Mouse (Mus musculus) embryonic facial prominence, embryonic 10.5 days (tissue): ENCODE results near the gene Ppp3ca. TPM values are rescaled to one million over a fixed set of nuclear protein-coding genes. Genes with fewer than 3 reads are reported as not detected.

ENCODE experiments used
- DNase-seq: peaks from one replicate; pipeline ENCODE4 v3.0.0-alpha.2; 2017; ENCODE audit warnings: low spot score
- H3K27ac ChIP-seq: fragments of 300-500 bp; sonication (generic); replicated peaks from 2 replicates; pipeline ENCODE4 v1.5.1; 2016; ENCODE audit warnings: mild to moderate bottlenecking
- H3K27me3 ChIP-seq: fragments of 300-500 bp; sonication (generic); replicated peaks from 2 replicates; pipeline ENCODE4 v1.6.1; 2016; ENCODE audit warnings: low read depth, mild to moderate bottlenecking; ENCODE audit not compliant: poor library complexity, severe bottlenecking
- H3K36me3 ChIP-seq: fragments of 300-500 bp; sonication (generic); replicated peaks from 2 replicates; pipeline ENCODE4 v1.6.1; 2016; ENCODE audit warnings: mild to moderate bottlenecking, moderate library complexity
- H3K4me1 ChIP-seq: fragments of 300-500 bp; sonication (generic); 2 replicates; pipeline ENCODE4 v1.6.1; 2016
- H3K4me3 ChIP-seq: fragments of 300-500 bp; sonication (generic); 2 replicates; pipeline ENCODE4 v1.5.1; 2016; ENCODE audit warnings: mild to moderate bottlenecking, moderate library complexity
- H3K9me3 ChIP-seq: fragments of 300-500 bp; sonication (generic); 2 replicates; pipeline ENCODE4 v1.6.1; 2016; ENCODE audit warnings: mild to moderate bottlenecking
- WGBS: fragments of 180-500 bp; shearing (Covaris S2); methylation state at CpG from one replicate; pipeline ENCODE4 v1.1.7; 2016; 5-methylcytosine and 5-hydroxymethylcytosine counted together
- polyA plus RNA-seq: library from polyadenylated mRNA; unstranded; fragments of >200 nt; fragmentation: Nextera tagmentation; extraction: Ambion mirVana; gene quantifications from 2 replicates; pipeline ENCODE4 v1.2.1, GENCODE M21; 2016

The Ppp3ca gene
- polyA plus RNA-seq, 1 experiment from 2014 or later: 32.2 TPM

- no peaks in the 10 kb centered on the region for H3K9me3 ChIP-seq
- H3K36me3 ChIP-seq: no peaks in the 10 kb centered on the region
- DNase-seq: no peak
- 84% methylated on average over 3 of the region's 3 CpGs for WGBS
- H3K27me3 ChIP-seq: no peaks in the 10 kb centered on the region
- no peak overlapping the region for H3K4me3 ChIP-seq
- H3K27ac ChIP-seq: no peak overlapping the region
- H3K4me1 ChIP-seq: peaks cover 31% of the 10 kb centered on the region
Observed at GRCm38 (mm10) chr3:136672870-136673269, 2.9 kb downstream of the Ppp3ca start.

- H3K9me3 ChIP-seq: no peaks in the 10 kb centered on the region
- H3K36me3 ChIP-seq: no peaks in the 10 kb centered on the region
- H3K27me3 ChIP-seq: no peaks in the 10 kb centered on the region
- no peak for DNase-seq
- no peak overlapping the region for H3K27ac ChIP-seq
- 90% methylated on average over 2 of the region's 2 CpGs for WGBS
- peaks cover 32% of the 10 kb centered on the region for H3K4me1 ChIP-seq
- no peak overlapping the region for H3K4me3 ChIP-seq
Observed at GRCm38 (mm10) chr3:136673363-136673762, 3.4 kb downstream of the Ppp3ca start.

GRCm38 (mm10) chr3:136674486-136674885, 4.6 kb downstream of the Ppp3ca start:
- Histone ChIP-seq H3K27me3 (no peaks in the 10 kb centered on the region), H3K9me3 (no peaks in the 10 kb centered on the region), H3K36me3 (no peaks in the 10 kb centered on the region), H3K4me3 (no peak overlapping the region), H3K4me1 (peaks cover 34% of the 10 kb centered on the region), H3K27ac (no peak overlapping the region)
- DNase-seq: no peak
- 84% methylated on average over 5 of the region's 5 CpGs for WGBS

- peaks cover 35% of the 10 kb centered on the region for H3K4me1 ChIP-seq
- H3K4me3 ChIP-seq: no peak overlapping the region
- H3K27ac ChIP-seq: no peak overlapping the region
- H3K27me3 ChIP-seq: no peaks in the 10 kb centered on the region
- H3K36me3 ChIP-seq: no peaks in the 10 kb centered on the region
- 92% methylated on average over 2 of the region's 2 CpGs for WGBS
- no peak for DNase-seq
- no peaks in the 10 kb centered on the region for H3K9me3 ChIP-seq
Observed at GRCm38 (mm10) chr3:136676991-136677390, 7.1 kb downstream of the Ppp3ca start.

- no peaks in the 10 kb centered on the region for H3K36me3 ChIP-seq
- H3K4me3 ChIP-seq: no peak overlapping the region
- H3K9me3 ChIP-seq: no peaks in the 10 kb centered on the region
- H3K27ac ChIP-seq: no peak overlapping the region
- peaks cover 29% of the 10 kb centered on the region for H3K4me1 ChIP-seq
- no peak for DNase-seq
- 76% methylated on average over 8 of the region's 8 CpGs for WGBS
- no peaks in the 10 kb centered on the region for H3K27me3 ChIP-seq
Observed at GRCm38 (mm10) chr3:136678386-136678785, 8.5 kb downstream of the Ppp3ca start.

GRCm38 (mm10) chr3:136679903-136680491, 10.1 kb downstream of the Ppp3ca start:
- Histone ChIP-seq H3K36me3 (no peaks in the 10 kb centered on the region), H3K9me3 (no peaks in the 10 kb centered on the region), H3K4me1 (peaks cover 26% of the 10 kb centered on the region), H3K27ac (no peak overlapping the region), H3K27me3 (no peaks in the 10 kb centered on the region), H3K4me3 (no peak overlapping the region)
- no peak for DNase-seq
- 69% methylated on average over 6 of the region's 6 CpGs for WGBS

- Histone ChIP-seq H3K36me3 (no peaks in the 10 kb centered on the region), H3K4me1 (peaks cover 26% of the 10 kb centered on the region), H3K27me3 (no peaks in the 10 kb centered on the region), H3K4me3 (no peak overlapping the region), H3K27ac (no peak overlapping the region), H3K9me3 (no peaks in the 10 kb centered on the region)
- no peak for DNase-seq
- WGBS: 93% methylated on average over 8 of the region's 8 CpGs
Observed at GRCm38 (mm10) chr3:136682242-136682641, 12.3 kb downstream of the Ppp3ca start.

GRCm38 (mm10) chr3:136684191-136684958, 14.5 kb downstream of the Ppp3ca start:
- 89% methylated on average over 15 of the region's 15 CpGs for WGBS
- H3K4me1 ChIP-seq: peaks cover 16% of the 10 kb centered on the region
- H3K27ac ChIP-seq: no peak overlapping the region

GRCm38 (mm10) chr3:136686429-136686828, 16.5 kb downstream of the Ppp3ca start:
- Histone ChIP-seq H3K36me3 (no peaks in the 10 kb centered on the region), H3K9me3 (no peaks in the 10 kb centered on the region), H3K27me3 (no peaks in the 10 kb centered on the region), H3K4me1 (peaks cover 6% of the 10 kb centered on the region; the same call in 1 of the 2 replicates), H3K4me3 (no peak overlapping the region), H3K27ac (no peak overlapping the region)
- DNase-seq: no peak
- 94% methylated on average over 8 of the region's 8 CpGs for WGBS

More at GRCm38 (mm10) chr3:136684191-136684958, 14.5 kb downstream of the Ppp3ca start:
- Histone ChIP-seq H3K27me3 (no peaks in the 10 kb centered on the region), H3K36me3 (no peaks in the 10 kb centered on the region), H3K9me3 (no peaks in the 10 kb centered on the region), H3K4me3 (no peak overlapping the region)
- DNase-seq: no peak

GRCm38 (mm10) chr3:136688101-136688586, 18.2 kb downstream of the Ppp3ca start:
- Histone ChIP-seq H3K9me3 (no peaks in the 10 kb centered on the region), H3K27ac (no peak overlapping the region), H3K27me3 (no peaks in the 10 kb centered on the region), H3K4me3 (no peak overlapping the region), H3K4me1 (peaks cover 6% of the 10 kb centered on the region; the same call in 1 of the 2 replicates), H3K36me3 (no peaks in the 10 kb centered on the region)
- WGBS: 81% methylated on average over 9 of the region's 9 CpGs
- no peak for DNase-seq

GRCm38 (mm10) chr3:136689793-136690543, 20.0 kb downstream of the Ppp3ca start:
- H3K4me3 ChIP-seq: no peak overlapping the region
- H3K4me1 ChIP-seq: peaks cover 3% of the 10 kb centered on the region; the same call in 1 of the 2 replicates
- no peak for DNase-seq
- H3K36me3 ChIP-seq: no peaks in the 10 kb centered on the region
- no peaks in the 10 kb centered on the region for H3K9me3 ChIP-seq
- 91% methylated on average over 7 of the region's 7 CpGs for WGBS
- no peaks in the 10 kb centered on the region for H3K27me3 ChIP-seq
- no peak overlapping the region for H3K27ac ChIP-seq

GRCm38 (mm10) chr3:136691984-136692383, 22.1 kb downstream of the Ppp3ca start:
- no peaks in the 10 kb centered on the region for H3K36me3 ChIP-seq
- H3K27ac ChIP-seq: no peak overlapping the region
- DNase-seq: no peak
- no peaks in the 10 kb centered on the region for H3K9me3 ChIP-seq
- H3K4me3 ChIP-seq: no peak overlapping the region
- peaks cover 3% of the 10 kb centered on the region; the same call in 1 of the 2 replicates for H3K4me1 ChIP-seq
- WGBS: 80% methylated on average over 7 of the region's 7 CpGs
- no peaks in the 10 kb centered on the region for H3K27me3 ChIP-seq
